Mouse (Mus musculus) retina, postnatal 7 days (tissue): ENCODE measurements around the gene Zbed3.
A peak's percentile ranks its signal among the peaks of the same experiment; 100 is the strongest.

ENCODE experiments used
- DNase-seq: peaks from one replicate; pipeline ENCODE4 v3.0.0-alpha.2; 2012; ENCODE audit warnings: low read depth, low spot score

Zbed3 gene

GRCm38 (mm10) chr13:95323400-95323799, at the start of gene Zbed3:
Zbed3 (plus strand) TSS chr13:95323612.
- no peak for DNase-seq

GRCm38 (mm10) chr13:95278426-95279025, 44.9 kb upstream of the Zbed3 start:
- no peak for DNase-seq

- DNase-seq: peak; percentile 79
Observed at GRCm38 (mm10) chr13:95281740-95282673, 41.4 kb upstream of the Zbed3 start.

DNA sequence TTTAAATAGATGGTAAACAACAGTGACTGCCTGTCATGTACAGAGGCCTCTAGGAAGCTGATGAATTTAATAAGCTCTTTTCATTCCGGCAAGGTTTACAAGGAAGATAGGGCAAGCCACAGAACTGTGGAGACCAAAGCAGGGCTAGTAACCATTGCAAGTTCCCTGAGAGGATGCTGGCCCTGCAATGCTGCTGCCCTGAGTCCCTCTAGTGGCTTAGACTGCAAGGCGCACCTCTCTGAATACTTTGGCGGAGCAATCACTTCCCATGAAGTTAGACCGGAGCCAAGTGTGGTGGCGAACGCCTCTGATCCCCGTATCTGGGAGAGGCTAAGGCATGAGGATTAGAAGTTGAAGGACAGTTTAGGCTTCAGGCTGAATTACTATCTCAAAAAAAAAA, 36.4 kb upstream of the Zbed3 start:
- DNase-seq: peak; percentile 65

GRCm38 (mm10) chr13:95288027-95288426, 35.4 kb upstream of the Zbed3 start:
- DNase-seq: no peak

- DNase-seq: no peak
Observed at GRCm38 (mm10) chr13:95291983-95292382, 31.4 kb upstream of the Zbed3 start.

DNA sequence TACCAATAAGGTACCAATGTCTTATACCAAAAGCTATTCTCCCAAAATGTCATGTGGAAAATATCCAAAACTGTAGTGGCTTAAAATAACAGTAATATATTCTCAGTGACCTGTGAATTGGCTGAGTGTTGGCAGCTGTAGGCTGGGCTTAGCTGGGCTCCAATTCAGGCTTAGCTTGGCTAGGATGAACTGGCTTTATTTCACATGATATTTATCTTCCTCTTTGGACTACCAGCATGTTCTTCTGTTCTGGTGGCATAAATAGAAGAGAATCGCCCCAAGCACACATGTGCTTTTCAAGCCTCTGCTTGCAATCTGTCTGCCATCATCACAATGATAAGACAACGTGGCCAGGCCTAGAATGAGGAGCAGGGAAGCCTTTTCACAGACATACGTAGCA, 23.5 kb upstream of the Zbed3 start:
- no peak for DNase-seq

DNA sequence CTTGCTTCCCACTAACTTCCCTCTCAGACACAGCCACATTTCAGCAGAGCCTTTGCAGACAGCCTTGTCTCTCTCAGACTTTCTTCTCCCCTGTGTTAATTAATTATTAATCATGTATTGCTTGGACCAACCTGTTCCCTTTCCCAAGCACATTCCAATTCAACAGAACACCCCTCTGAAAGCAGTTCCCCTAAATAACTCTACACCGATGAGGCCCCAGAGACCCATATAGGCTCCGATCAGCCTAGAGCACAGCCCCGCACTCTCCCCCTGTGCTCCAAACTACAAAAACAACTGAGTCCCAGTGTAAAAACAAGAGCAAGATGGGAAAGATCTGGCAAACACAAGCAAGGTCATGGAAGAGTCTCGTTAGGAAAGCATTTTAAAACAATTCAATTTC, 16.8 kb upstream of the Zbed3 start:
- no peak for DNase-seq

DNA sequence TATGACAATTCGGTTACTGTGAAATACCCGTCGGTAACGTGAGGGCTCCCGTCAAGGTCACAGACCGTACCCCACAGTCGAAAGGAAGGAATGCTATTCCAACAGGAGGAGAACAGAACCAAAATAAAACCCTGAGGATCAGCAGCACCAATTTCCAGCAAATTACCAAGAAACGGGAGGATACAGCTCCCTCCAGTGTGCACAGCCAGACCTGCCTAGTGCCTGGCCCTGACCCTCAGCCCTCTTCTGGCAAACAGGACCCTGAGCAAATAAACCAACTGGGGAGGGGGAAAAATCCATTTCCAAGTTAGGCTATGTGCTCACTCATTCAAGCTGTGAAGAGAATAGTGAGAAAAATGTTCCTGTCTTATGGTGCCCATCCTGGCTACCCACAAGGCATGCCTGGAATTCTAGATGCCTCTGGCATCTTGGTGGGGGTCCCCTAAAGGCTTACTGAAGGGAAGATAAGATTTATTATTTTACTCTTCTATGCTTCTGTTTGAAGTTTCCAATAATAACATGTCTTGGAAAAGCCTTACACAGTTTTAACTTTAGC, 16.2 kb upstream of the Zbed3 start:
- no peak for DNase-seq

- DNase-seq: no peak
Observed at GRCm38 (mm10) chr13:95312016-95312415, 11.4 kb upstream of the Zbed3 start.

- DNase-seq: no peak
Observed at GRCm38 (mm10) chr13:95319153-95319552, 4.3 kb upstream of the Zbed3 start.

GRCm38 (mm10) chr13:95320451-95320850, 3.0 kb upstream of the Zbed3 start:
- no peak for DNase-seq

GRCm38 (mm10) chr13:95323950-95324625, 676 bp downstream of the Zbed3 start:
- peak; percentile 39 for DNase-seq

- DNase-seq: no peak
Observed at GRCm38 (mm10) chr13:95324626-95325079, 1.2 kb downstream of the Zbed3 start.

DNA sequence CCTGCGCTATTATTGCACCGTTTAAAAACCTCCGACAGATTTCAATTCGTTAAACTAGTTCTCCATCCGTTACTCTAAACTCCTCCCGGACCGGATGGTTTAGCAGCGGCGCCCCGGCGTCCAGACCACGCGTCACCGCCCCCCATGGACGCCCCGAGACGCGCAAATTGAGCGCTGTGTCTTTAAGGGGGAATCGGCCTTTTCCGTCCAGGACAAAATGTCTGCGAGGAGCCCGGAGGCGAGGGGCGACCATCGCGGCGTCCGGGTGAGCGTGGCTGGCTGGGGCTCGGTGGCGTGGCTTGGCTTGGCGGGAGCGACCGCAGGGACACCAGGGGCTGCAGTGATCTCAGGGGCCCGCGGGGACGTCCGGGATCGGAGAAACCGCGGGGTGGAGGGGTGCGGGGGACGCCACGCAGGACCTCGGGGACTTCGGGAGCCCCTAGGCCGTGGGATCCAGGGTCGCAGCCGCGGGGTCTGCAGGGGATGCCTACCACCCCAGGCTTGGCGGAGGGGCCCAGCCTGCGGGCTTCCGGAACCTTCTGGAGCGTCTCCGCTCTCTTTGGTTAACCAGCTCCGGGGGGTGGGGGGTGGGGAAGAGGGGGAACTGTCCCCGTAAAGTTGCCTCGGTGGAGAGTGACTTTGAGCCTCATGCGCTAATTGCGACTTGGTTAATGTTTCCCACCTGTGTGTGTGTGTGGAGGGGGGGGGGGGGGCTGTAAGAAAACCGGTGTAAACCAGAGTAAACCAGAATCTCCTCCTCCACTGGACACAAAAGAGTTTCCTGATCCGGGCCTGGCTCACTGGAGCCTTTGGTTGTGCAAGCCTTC, 1.9 kb downstream of the Zbed3 start:
- peak; percentile 50 for DNase-seq

- no peak for DNase-seq
Observed at GRCm38 (mm10) chr13:95325907-95326550, 2.6 kb downstream of the Zbed3 start.

DNA sequence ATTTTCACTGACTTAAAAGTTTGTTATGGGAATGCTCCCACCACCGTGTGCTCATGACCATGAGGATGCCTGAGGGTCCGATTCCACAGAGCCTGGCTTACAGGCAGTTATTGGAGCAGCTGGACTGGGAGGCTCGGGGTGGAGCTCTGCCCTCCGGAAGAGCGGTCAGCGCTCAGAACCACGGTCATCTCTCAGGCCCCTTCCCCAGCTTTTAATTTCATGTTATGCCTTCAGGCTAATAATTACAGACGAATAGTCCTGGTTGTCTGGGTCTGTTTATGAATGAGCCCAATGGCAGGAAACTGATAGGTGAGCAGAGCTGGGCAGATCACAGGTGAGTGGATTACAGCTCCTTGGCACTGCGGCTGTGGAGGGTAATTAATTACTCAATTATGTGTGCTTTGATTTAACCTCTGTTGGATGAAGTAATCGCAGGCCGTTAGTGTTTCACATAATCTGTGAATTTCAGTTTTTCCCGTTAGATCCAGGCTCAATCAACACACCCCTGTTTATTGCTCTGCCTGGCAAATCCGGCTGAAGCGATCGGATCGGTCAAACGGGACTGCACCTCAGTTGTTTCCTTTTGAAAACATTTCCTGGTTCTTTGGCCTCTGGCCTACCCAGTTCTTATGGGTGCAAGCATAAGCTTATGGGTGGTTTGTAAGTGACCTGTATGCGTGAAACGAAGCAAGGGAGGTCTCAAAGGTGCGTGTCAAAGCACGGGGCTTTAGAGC, 3.4 kb downstream of the Zbed3 start:
- no peak for DNase-seq

DNA sequence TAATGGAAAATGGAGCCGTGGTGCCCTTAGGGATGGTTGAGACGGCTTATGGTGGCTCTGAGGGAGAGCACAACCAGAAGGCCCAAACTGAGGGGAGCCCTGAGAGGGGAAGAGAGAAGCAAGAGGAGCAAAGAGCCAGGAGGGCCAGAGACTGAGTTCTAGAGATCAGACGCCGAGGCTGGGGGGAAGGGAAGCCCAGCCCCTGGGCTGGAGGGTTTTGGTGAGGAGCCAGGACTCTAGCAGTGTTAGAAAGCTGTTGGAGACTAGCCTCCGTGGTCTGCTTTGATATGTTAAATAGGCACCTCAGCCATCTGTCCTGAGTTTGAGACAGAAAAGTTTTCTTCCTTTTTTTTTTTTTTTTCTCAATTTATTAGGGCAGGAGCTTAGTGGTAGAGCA, 3.9 kb downstream of the Zbed3 start:
- no peak for DNase-seq

DNA sequence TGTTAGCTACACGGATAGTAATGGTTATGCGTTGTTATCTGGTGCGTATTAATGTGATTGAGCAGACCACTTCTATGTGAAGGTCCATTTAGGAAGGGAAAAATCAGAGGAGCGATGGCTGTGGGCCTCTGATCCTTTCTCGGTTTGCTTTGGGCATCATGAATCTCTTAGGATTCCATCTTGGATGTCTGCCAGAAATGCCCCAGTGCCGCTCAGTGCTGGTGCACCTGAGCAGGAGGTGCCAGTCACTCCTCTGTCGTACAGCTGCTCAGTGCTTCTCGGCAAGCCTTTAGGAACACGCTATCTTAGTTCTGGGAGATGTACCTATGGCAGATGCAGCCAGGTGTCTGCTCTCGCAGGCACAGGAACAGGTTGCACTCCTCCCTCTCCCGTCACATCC, 5.4 kb downstream of the Zbed3 start:
- no peak for DNase-seq

DNA sequence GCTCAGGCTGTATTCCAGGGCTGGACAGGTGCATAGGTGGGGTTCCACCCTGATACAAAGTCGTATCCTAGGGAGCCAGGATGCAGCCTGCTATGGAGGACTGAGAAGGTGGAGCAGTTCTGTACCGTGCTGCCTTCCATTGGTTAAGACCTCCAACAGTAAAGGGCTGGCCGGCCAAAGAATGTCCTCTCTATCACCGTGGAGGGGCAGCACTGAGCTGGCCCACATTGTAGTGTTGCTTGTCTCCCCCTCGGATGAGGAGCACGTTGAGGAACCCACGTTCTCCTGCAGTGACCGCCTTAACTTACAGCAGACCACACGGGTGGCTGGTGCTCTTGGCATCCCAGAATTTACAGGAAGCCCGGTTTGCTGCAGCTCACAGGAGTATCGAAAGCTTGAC, 7.1 kb downstream of the Zbed3 start:
- DNase-seq: no peak
